Mouse (Mus musculus): ENCODE measurements around the gene Actr3.

Gene Actr3

DNA sequence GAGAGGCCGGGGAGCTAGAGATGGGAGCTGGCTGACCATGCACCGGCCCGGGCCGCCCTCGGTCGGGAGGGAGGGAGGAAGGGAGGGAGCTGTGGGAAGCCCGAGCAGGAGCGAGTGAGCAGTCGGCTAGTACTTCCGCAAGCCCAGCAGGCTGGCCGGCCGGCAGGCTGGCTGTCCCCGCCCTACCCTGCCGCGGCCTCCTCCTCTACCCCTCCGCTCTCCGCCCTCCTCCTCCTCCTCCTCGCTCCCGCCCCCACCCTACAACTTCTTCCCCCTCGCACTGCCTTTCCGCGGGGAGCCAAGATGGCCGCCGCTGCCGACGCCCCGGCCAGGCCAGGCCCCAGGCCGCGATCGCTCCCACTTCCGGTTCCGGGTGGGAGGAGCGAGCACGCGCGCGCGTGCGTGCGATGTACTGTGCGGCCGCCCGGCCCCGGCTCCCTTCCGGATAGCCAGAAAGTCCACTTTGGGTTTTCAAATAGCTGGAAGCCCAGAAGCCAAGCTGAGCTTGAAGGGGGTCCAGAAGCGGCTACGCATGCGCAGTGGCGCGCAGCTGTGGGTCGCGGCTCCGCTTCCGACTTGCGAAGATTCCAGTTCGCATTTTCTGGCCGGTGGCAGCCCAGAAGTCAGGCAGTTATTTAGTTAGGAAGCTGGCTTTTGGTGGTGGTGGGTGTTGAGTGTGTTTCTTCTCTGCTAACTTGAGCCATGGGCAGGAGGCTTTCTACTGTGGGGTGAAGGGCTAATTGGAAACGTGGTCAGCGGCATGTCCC, at the start of gene Actr3:
Gene Actr3 (minus strand): TSS at position 359 of the 767 bp plus-strand sequence.
- DNase-seq (ENCODE audit: low spot score), result peak; percentile 99

DNA sequence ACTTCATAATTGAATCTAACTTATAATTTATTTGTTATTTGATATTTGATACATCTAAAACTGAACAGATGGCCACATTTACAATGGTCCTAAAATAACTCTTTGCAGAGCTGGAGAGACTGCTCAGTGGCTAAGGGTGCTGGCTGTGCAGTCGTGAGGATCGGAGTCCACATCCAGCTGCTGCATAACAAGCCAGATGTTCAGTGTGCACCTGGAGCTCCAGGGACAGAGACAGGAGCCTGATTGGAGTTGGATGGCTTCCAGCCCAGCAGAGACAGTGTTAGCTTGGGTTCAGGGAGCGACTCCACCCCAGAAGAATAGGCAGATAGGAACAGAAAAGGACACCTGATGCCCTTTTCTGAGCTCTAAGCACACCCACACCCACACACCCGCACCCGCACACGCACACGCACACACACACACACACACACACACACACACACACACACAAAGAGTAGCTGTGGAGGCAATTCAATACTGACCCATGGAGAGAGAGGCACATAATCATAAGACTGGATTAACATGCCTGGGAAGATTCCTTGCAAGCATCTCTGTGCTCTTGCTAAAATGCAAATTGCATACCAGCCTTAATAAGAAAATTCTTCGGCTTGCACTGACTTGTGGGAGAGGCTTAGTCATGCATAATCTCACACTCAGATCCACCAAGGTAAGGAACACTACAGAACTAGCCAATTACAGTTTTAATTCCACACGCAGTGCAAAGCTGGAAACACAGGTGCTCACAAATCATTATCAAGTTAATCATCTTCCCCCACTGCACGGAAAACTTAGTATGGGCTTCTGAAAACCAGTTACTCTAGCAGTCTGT, 47.1 kb upstream of the Actr3 start:
- DNase-seq (ENCODE audit: low spot score), result no peak

DNA sequence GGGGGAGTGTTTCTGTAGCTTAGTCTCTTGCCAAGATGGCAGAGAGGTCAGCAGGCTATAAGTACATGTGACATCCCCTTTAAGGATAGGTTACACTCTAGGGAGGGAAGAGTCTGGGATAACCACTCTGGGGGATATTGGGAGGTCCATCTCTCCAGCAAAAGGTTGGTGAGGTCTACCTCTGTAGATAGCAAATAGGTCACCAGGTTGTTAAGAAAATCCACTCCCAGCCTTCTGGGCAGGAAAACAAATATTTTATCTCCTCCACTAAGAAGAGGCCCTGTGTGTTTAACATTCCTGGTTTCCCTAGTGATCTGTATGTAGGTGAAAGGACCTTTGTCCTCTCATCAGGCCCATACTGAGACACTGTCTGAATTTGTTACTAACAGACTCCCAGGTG, 46.3 kb upstream of the Actr3 start:
- no peak for DNase-seq (ENCODE audit: low spot score)

DNA sequence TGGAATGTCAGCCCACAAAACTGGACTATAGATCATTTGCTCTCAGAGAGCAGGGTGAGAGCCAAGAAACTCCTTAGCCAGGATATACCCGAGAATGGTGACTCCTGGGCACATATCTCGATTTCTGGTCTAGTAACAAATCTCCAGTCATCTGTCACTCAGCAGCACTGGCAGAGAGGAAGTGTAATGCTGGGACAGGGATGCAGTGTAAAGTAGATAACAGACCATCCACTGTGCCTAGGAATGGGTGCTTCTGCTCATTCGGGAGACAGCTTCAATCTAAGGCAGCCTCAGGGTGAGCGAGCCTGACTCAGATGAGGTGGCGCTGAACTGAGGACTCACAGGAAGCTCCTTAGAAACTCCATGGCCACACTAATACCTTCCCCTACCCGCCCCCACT, 43.1 kb upstream of the Actr3 start:
- DNase-seq (ENCODE audit: low spot score), result no peak

DNA sequence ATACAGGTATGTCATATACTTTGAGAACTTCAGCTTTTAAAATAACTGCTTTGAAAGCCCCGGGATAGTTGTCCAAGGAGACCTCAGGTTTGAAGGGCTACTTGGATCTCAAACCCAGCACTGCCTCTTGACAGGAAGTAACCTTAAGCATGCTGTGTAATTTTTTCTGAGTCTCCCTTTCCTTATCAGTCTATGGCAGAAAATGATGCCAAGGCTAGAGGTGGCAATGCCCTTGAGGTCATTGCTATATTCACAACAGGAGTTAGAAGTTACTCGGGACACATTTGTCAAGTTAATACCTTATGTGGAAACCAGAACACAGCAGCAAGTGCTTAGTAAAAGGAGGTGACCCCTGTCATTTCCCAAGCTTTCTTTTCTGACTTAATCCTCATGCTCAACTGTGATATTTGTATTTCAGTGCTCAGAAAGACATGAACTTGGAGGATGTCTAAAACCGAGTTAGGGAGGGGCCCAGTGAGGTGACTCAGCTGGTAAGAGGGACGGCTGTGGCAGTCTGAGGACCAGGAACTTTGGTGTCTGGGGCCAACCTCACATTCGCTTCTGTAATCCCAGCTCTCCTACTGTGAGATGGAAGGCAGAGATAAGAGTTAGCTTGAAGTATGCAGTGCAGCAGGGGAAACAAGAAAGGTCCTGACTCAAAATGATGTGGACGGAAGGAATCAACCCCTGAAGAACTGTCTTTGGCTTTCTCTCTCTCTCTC, 40.6 kb upstream of the Actr3 start:
- no peak for DNase-seq (ENCODE audit: low spot score)

DNA sequence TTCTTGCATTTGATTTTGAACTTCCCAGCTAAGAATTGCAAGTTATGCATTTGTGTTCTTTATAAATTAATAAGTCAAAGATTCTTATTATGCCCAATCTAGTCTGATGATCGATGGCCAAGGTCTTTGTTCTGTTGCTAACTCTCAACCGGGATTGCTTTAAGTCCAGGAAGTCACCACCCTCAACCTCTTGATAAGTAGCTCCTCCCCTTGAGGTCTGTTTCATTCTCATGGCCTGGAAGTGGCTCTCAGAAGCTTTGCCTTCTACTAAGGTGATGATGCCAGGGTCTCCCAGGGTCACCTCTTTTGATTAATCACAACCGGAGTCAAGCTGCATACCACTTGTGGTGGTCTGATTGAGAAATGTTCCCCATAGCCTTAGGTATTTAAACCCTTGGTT, 38.3 kb upstream of the Actr3 start:
- DNase-seq (ENCODE audit: low spot score), result no peak

DNA sequence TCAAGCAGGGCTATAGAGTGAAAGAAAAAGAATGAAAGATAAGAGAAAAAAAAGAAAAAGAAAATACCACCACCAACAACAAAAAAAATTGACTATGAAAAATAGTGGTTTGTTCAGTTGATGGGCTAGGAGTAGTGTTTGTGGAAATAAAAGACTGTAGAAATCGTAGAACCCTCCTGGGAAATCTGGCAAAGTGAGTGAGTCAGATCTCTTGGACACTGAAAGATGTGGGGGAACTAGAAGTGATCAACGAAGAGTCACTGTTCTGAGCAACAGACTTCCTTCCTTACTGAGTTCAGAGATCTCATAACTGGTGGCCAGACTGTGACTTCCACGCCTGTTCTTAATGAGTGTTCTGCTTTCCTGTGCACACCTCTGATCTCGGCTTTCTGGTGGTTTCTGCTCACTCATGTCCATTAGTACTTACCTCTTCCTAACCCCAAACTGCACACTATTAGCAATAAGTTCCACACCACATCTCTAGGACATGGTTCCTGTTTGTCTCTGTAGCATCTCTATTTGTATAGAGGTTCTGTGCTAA, 37.7 kb upstream of the Actr3 start:
- no peak for DNase-seq (ENCODE audit: low spot score)

DNA sequence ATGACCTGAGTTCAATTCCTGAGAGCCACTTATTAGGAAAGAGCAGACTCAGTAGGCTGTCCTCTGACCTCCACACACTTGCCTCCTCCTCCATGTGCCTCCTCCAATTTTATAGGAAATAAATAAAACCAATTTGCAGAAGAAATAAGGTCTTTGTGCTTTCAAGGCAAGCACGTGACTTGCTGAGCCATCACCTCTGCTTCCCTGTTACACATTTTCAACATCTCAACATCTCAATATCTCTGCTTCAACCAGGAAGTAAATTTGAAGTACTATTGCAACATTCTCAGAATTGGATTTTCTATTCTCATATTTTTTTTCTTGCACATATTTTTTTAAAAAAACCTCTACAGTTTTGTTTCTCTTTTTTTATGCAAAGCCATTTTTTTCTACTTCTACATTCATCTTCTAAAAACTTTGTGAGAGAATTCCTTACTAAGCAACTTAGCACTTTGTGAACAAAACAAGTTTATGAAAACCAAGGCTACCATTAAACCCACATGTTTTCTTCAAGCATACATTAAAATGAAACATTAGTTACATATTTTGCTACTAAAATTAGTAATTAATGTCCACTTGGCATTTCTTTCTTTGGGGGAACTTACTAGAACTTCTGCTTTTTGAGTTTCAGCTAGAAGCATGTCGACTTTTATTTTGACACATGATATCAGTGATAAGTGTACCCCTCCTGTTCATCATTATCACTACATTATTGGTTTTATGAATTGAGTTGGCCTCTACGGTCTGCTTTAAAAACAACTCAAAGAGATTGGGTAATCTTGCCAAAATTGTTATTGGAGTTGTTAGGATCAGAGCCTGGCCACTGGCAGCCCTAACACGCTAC, 35.5 kb upstream of the Actr3 start:
- DNase-seq (ENCODE audit: low spot score), result no peak

DNA sequence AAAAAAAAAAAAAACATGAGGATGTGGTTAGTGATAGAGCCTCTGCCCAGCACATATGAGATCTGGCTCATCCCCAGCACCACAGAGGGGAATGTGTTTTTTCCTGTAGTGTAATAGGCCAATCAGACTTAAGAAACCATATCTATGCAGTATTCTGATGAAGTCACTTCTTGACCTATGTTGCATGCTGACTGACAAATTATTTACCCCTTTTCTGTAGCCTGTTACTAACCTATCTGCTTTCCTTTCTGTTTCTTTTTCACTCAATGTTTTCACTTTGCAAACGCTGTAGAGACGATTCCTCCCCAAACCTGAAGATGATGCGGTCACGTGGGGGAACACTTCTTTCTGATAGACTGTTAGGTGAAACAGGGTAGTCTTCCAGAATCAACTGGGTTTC, 32.4 kb upstream of the Actr3 start:
- no peak for DNase-seq (ENCODE audit: low spot score)

DNA sequence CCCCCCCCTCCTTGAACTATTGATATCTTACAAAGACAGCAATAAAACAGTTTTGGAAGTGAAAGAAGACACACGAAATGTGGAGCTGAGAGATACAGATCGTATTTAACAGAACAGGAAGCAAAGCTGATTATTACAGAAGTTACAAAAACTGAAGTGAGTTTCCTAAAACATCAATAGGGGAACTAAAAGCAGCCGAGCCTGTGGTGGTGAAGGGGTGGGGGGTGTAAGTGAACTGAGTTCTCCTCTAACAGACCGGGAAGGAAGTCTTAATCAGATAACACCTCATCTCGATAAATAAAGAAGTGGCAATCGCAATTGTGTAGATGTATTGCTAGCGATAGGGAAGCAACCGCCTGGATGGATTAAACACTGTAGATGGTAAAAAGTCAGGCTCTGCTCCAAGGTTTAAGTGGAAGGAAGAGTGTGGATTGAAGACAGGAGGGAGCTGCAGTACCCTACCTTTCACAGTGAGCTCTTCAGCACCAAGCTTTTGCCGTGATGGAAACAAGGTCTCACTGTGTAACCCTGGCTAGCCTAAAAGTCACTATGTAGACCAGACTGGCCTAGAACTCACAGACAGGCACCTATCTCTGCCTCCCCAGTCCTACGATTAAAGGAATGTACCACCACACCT, 31.2 kb upstream of the Actr3 start:
- no peak for DNase-seq (ENCODE audit: low spot score)

DNA sequence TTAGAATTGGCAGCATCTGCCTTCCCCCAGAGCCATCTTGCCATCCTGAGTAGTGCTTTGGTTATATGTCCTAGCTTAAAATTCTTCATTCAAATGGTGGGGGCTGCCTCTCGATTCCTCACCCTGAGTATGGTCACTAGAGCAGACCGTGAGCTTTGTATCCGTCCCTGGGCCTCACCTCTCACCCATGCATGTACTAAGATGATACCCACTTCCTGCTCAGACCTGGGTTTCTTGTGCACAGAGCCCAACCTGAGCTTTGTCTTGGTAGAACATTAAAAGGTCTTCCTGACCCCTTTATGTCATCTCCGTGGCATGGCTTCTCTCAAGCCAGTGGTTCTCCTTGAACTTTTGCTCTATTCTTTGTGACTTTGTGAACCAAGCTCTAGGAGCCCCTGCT, 28.5 kb upstream of the Actr3 start:
- no peak for DNase-seq (ENCODE audit: low spot score)

DNA sequence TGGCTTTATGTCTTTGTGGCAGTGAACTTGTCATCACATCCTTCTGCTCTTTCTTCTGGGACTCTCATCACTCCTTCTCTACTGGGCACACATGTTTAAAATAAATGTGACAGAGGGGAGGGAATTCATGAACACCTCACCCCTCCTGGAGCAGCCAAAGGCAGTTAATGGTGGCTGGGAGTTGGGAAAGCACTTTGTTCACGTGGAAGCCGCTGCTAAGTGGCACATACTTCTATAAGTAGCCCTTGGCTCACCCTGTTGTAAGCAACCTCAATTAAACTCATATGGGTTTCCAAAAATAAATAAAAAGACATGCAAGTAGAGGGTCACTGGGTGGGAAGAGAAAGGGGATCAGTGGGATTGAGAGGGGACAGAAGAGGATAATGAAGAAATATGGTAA, 27.8 kb upstream of the Actr3 start:
- DNase-seq (ENCODE audit: low spot score), result no peak

DNA sequence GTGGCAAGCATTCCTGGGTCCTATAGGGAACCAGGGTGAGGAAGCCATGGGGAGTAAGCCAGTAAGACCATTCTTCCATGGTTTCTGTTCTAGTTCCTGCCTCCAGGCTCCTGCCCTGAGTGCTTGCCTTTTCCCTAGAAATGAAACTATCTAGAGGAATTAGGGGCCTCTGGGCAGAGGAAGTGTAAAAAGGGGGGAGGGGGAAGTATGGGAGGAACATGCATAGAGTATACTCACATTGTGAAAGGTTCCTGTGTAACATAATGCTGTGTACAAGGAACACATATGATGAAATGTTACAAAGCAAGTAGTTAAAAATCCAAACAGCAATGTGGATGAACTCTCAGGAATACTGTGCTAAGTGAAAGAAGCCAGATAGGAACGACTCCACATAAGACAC, 27.4 kb upstream of the Actr3 start:
- DNase-seq (ENCODE audit: low spot score), result no peak

DNA sequence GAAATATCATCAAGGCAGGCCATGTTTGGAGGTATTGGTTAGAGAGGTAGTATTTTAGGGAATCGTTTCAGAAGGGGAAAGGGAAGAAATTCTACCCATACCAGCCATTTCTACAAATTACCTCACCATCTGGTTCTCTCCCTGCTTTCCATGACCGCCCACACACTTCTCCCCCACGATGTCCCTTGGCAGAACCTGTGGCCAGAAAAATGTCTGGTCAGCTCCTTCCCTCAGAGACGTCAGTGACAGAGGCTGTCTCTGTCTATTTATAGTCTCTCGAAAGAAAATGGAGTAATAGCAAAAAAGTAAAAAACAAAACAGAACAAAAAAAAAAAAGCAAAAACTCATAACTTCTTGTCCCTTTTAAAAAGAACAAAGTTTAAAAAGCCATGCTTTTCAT, 23.0 kb upstream of the Actr3 start:
- DNase-seq (ENCODE audit: low spot score), result peak; percentile 30

DNA sequence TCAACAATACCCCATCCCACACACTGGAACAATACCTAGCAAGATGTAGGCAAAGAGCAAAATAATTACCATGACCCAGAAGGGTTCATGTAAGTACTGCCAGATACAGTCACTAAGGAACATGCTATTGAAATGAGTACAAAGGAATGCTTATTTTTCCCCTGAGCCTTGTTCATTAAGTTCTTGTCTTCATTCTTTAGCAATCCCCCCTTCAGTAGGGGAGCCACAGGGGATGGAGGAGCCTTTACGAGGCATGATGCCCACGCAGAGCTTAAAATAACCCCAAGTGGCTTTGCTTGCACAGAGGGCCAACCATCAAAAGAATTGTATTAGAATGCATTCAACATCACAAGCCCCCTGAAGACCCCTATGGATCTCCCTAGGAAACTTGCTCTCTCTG, 19.6 kb upstream of the Actr3 start:
- DNase-seq (ENCODE audit: low spot score), result no peak

DNA sequence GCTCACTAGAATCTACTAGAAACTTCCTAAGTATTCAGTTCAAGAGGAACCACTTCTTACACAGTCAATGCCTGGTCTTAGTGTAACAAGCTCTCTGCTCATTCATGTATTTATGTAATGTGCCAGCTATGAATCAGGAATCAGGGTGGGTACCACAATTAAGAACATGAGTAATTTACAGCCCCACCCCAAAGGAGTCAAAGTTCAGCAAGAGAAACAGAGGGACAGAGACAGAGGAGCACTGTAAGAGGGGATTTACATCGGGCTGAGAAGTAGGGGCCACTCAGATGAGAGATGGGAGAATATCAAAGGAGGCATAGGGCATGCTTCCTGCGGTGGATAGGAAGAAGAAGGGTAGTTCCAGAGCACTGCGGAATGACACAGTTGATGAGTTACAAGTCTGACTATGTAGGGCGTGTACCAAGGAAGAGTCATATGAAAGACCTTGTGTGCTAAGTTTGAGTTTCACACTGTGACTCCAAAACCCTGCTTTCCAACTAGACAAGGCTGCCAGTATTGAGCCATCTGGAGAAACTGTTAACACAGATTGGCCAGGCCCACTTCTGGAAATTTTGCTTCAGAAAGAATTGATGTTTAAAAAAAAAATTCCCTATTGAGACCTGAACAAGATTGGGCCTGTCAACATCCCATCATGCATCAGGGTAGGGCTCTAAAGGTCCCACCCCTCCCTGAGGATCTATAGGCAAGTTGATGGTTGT, 14.9 kb upstream of the Actr3 start:
- no peak for DNase-seq (ENCODE audit: low spot score)

DNA sequence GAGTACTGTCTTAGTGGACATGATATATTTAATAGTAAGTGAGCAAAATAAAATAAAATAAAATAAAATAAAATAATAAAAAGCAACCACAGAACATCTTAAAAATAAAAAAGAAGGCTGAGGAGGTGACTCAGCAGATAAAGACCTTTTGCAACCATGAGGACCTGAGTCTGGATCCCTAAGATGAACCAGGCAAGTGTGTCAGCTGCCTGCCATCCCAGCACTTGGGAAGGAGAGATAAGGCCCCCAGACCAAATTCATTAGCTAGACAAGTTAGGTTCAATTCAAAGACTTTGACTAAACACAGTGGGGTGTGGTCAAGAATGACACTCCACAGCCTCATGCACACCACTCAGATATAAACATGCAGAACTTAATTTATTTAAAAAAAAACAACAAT, 12.4 kb upstream of the Actr3 start:
- DNase-seq (ENCODE audit: low spot score), result no peak

DNA sequence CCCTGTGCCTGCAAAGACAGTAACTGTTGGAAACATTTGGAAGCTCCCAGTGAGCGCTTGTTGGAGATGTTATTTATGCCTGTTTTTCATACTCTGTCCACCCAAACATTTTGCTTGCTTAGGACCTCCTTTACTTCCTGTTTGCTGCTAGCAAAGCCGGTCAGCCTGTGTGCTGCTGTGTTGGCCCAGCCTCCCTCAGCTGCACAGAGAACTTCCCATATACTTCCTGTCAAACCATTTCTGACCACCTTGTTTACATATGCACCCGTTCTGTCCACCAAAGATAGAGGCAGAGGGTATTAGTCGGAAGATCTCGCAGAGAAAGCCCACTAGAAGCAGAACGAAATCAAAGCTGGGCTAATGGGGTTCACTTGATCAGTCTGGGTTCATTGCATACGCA, 6.2 kb upstream of the Actr3 start:
- DNase-seq (ENCODE audit: low spot score), result no peak

DNA sequence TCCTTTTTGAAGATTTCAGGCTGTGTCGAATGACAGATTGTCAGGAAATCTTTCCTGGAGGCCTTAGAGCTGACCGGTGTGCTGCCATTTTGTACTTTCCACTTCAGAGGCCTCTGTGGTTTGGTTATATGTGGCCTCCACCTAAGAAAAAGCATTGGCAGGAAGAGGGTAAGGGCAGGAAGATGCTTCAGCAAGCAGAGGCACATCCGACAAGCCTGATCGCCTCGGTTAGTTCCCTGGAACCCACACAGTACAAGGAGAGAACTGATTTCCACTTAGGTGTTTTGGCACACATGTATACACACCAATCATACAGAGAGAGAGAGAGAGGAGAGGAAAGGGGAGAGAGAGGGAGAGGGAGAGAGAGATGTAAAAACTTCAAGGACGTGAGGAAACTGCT, 5.7 kb upstream of the Actr3 start:
- no peak for DNase-seq (ENCODE audit: low spot score)

DNA sequence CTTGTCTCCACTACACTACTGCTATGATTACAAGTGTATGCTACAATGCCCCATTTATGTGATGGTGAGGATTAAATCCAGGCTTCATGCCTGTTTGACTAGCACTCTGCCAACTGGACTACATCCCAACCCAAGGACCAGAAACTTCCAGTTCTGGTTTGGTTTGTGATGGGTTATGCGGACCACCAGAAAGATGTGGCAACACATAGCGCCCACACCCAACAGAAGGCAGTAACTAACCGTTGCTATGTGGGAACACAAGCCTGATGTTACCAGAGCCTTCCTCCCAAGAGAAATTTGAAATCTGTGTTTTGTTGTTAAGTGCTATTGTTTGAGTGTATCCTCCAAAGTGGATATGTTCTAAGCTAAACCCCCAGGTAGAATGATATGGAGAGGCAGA, 4.0 kb upstream of the Actr3 start:
- no peak for DNase-seq (ENCODE audit: low spot score)

DNA sequence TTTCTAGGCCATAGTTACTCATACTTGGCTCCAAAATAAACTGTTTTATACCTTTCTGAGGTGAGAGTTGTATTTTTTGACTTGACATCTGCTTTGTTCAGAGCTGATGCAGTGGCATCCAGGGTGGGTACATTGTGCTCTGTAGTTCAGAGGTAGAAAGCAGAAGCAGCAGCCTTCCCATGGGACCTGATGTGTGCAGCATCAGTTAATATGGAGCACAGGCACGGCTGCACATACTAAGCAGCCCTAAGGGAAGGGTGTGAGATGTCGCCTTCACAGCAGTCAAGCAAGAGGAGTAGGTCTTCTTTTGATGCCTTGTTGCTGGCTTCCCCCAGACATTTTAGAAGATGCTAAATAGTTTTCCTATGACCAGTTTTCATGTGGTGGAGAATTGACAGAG, 3.3 kb upstream of the Actr3 start:
- no peak for DNase-seq (ENCODE audit: low spot score)
